ENCODE assay signal across 8 mouse cellular contexts in the genomic region with DNA sequence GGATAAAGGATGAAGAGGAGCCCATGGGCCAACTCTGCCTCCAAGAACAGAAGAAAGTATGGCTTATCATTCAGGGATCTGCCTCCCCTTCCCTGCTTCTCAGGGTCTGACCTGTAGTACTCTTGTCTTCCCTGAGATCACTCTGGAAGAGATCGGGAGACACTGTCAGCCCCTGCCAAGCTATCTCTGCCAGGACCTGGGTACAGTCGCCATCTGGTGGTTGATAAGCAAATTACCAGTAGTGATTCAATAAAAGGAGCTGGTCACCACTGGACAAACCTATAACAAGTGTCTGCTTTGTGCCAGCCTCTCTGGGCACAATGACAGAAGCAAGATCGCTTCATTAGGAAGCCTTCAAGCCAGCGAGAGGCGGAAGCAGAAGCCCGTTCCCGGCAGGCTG. TPM values are rescaled to one million over a fixed set of nuclear protein-coding genes. Genes with fewer than 3 reads are reported as not detected.
DNase-seq lines count a peak whose midpoint lies in the region; ATAC-seq and TF ChIP-seq lines count a peak whose summit lies in the region.
"Had no signal": no experiment of that assay in that cellular context is flagged by ENCODE, and none has a peak within 500 bp of the region (broad histone marks: within the 10 kb centered on the region; RNA-seq: fewer than 3 reads in every experiment).

No protein-coding gene starts in this region.

- 31% methylated on average over 7 of the region's 7 CpGs for WGBS in hindbrain, embryonic 12.5 days

- TF ChIP-seq EP300 in MEL (IDR thresholded peaks at IDR 0.05; ENCODE audit: low read depth in 1 of 2, low read length in 2 of 2): no peak

- no peak for TF ChIP-seq POLR2A in MEL (IDR thresholded peaks at IDR 0.05; ENCODE audit: control insufficient read depth in 1 of 2, insufficient read depth in 1 of 2, low read depth in 1 of 2, low read length in 2 of 2, poor library complexity in 1 of 2)
- TF ChIP-seq POLR2A in bone marrow macrophage, adult 2 months (IDR thresholded peaks at IDR 0.05; ENCODE audit: borderline replicate concordance, low read depth, low read length): no peak

- no peak overlapping the region for H3K27ac ChIP-seq in MEL (ENCODE audit: control insufficient read depth, low read depth, low read length)
- H3K27ac ChIP-seq in bone marrow macrophage, adult 2 months (ENCODE audit: insufficient read depth, low read depth, low read length): no peak overlapping the region
- no peak overlapping the region for H3K27ac ChIP-seq in hindbrain, embryonic 12.5 days

- no peak overlapping the region for H3K9ac ChIP-seq in MEL (ENCODE audit: control insufficient read depth, low read depth, low read length, poor library complexity, severe bottlenecking)
- no peak overlapping the region for H3K9ac ChIP-seq in hindbrain, embryonic 12.5 days

- peak; percentile 70 to 82 (median 76) for TF ChIP-seq CTCF in MEL (IDR thresholded peaks at IDR 0.05 in 2 of 3, conservative IDR thresholded peaks at IDR 0.05 in 1 of 3; ENCODE audit: control insufficient read depth in 1 of 3, insufficient read depth in 1 of 3, low read depth in 2 of 3, low read length in 3 of 3, poor library complexity in 1 of 3, severe bottlenecking in 1 of 3)
- peak; percentile 79 for TF ChIP-seq CTCF in bone marrow macrophage, adult 2 months (IDR thresholded peaks at IDR 0.05; ENCODE audit: low read depth, low read length)

- ATAC-seq in hindbrain, embryonic 12.5 days (ENCODE audit: low FRiP score): 0 out of 2 replicates have a peak, but pooled peaks have one; percentile 28
- ATAC-seq in megakaryocyte, adult 5-6 weeks (ENCODE audit: poor library complexity, severe bottlenecking): peak; percentile 39; the same call in 1 of the 2 replicates

- peaks cover 0 to 5% of the 10 kb centered on the region in 2 experiments; a peak in 1 of 4 replicates for H3K36me3 ChIP-seq in MEL (ENCODE audit: control insufficient read depth in 1 of 2, insufficient read depth in 2 of 2, low read length in 2 of 2)
- no peaks in the 10 kb centered on the region for H3K36me3 ChIP-seq in hindbrain, embryonic 12.5 days

- H3K4me1 ChIP-seq in MEL (ENCODE audit: control insufficient read depth in 1 of 2, insufficient read depth in 2 of 2, low read length in 2 of 2): peaks cover 0 to 15% of the 10 kb centered on the region in 2 experiments; a peak in 2 of 4 replicates
- peaks cover 20% of the 10 kb centered on the region for H3K4me1 ChIP-seq in bone marrow macrophage, adult 2 months (ENCODE audit: control insufficient read depth, insufficient read depth, low read length)
- H3K4me1 ChIP-seq in hindbrain, embryonic 12.5 days: 0 out of 2 replicates have a peak, but pooled peaks cover 7% of the 10 kb centered on the region

- no peak overlapping the region for H3K4me3 ChIP-seq in MEL (ENCODE audit: control insufficient read depth in 1 of 2, insufficient read depth in 1 of 2, low read depth in 2 of 2, low read length in 2 of 2)
- H3K4me3 ChIP-seq in bone marrow macrophage, adult 2 months (ENCODE audit: insufficient read depth, low read length): no peak overlapping the region
- H3K4me3 ChIP-seq in hindbrain, embryonic 12.5 days: no peak overlapping the region
- H3K4me3 ChIP-seq: megakaryocyte, embryonic 14.5 days had no signal

- no peaks in the 10 kb centered on the region for H3K79me2 ChIP-seq in MEL (ENCODE audit: control insufficient read depth, insufficient read depth, low read length, poor library complexity)

- H3K4me2 ChIP-seq in hindbrain, embryonic 12.5 days (replicated peaks): no peak overlapping the region

- no peaks in the 10 kb centered on the region for H3K9me3 ChIP-seq in MEL (replicated peaks; ENCODE audit: insufficient read depth, low read length)
- no peaks in the 10 kb centered on the region for H3K9me3 ChIP-seq in hindbrain, embryonic 12.5 days (replicated peaks)
- H3K9me3 ChIP-seq: megakaryocyte, embryonic 14.5 days had no signal

- TF ChIP-seq RAD21 in MEL (IDR thresholded peaks at IDR 0.05; ENCODE audit: low read depth, low read length): peak; percentile 75

- H3K27me3 ChIP-seq in MEL (ENCODE audit: control insufficient read depth in 1 of 2, insufficient read depth in 2 of 2, low read length in 2 of 2): no peaks in the 10 kb centered on the region
- H3K27me3 ChIP-seq in hindbrain, embryonic 12.5 days: no peaks in the 10 kb centered on the region

- peak; percentile 19 for DNase-seq in layer of hippocampus, adult 9-11 months
- no peak for DNase-seq in layer of hippocampus, adult 9-10 months (ENCODE audit: low spot score)
- DNase-seq in MEL (ENCODE audit: low read depth, low spot score): peak; percentile 67
- DNase-seq in urinary bladder, postnatal 14 days (ENCODE audit: low spot score): no peak

TF ChIP-seq in MEL, 35 proteins besides CTCF, POLR2A, EP300 and RAD21:
- peak; percentile 69 for TF ChIP-seq ZC3H11A (IDR thresholded peaks at IDR 0.05; ENCODE audit: low read depth, low read length)
- TF ChIP-seq SMC3 (IDR thresholded peaks at IDR 0.05; ENCODE audit: low read depth, low read length): peak; percentile 95
- TF ChIP-seq ETS1 (IDR thresholded peaks at IDR 0.05; ENCODE audit: low read depth, low read length): no peak

RNA-seq across cellular contexts. Expression of a gene that starts 20.9 kb away (rescaled TPM):
- 5.8 and 7.4 TPM in 2 replicates for total RNA-seq in MEL (2012; rRNA removed)
- 10 to 100 TPM in 1 of 2 experiments, not detected in 1; 10.4 TPM for polyA plus RNA-seq in MEL (2012; ENCODE audit: insufficient read depth in 1 of 2, insufficient read length in 2 of 2, low read depth in 1 of 2, low replicate concordance in 2 of 2, missing spikeins in 1 of 2)
- 57.2 and 59.6 TPM in 2 replicates for polyA plus RNA-seq in bone marrow macrophage, adult 2 months (2012; ENCODE audit: insufficient read depth, insufficient read length, missing spikeins)
- polyA plus RNA-seq in hindbrain, embryonic 12.5 days (2016; fragmentation: Nextera tagmentation; extraction: Ambion mirVana): 14.1 and 15.4 TPM in 2 replicates
- 12.9 and 13.8 TPM in 2 replicates for total RNA-seq in megakaryocyte, adult 5-6 weeks (2015)
- total RNA-seq in megakaryocyte, adult 5-6 weeks (2017): 14.6 and 16.7 TPM in 2 replicates

Comparison
In these comparisons a context has a peak if more than half of its experiments do, and no peak if none do; other contexts are left out.
1. DNase-seq: peak in layer of hippocampus, adult 9-11 months (single experiment) and MEL (single experiment); none in layer of hippocampus, adult 9-10 months (single experiment) and urinary bladder, postnatal 14 days (single experiment).